Mouse (Mus musculus) myocyte (in vitro differentiated cells): ENCODE results near the gene Magi3. TPM values are rescaled to one million over a fixed set of nuclear protein-coding genes. Genes with fewer than 3 reads are reported as not detected.

Source experiments
- H3K27me3 ChIP-seq: one replicate; pipeline ENCODE4 v1.6.1; 2011; ENCODE audit not compliant: control insufficient read depth, insufficient read depth, insufficient read length
- H3K36me3 ChIP-seq: one replicate; pipeline ENCODE4 v1.6.1; 2011; ENCODE audit not compliant: control insufficient read depth, insufficient read depth
- H3K4me2 ChIP-seq: one replicate; pipeline ENCODE4 v1.6.1; 2011; ENCODE audit warnings: low read depth, control low read depth
- H3K4me3 ChIP-seq: one replicate; pipeline ENCODE4 v1.5.1; 2011; ENCODE audit warnings: mild to moderate bottlenecking, control low read depth, moderate library complexity
- H3K79me2 ChIP-seq: one replicate; pipeline ENCODE4 v1.6.1; 2011; ENCODE audit not compliant: control insufficient read depth, insufficient read depth
- H3ac ChIP-seq: one replicate; pipeline ENCODE4 v1.6.1; 2011; ENCODE audit not compliant: control insufficient read depth, insufficient read length
- CEBPB ChIP-seq: IDR thresholded peaks from 2 replicates; pipeline ENCODE4 v1.6.1; 2011; ENCODE audit warnings: mild to moderate bottlenecking, moderate library complexity; ENCODE audit not compliant: poor library complexity, insufficient read depth, severe bottlenecking
- E2F4 ChIP-seq: IDR thresholded peaks from one replicate; pipeline ENCODE4 v1.6.1; 2011; ENCODE audit warnings: mild to moderate bottlenecking, control low read depth, moderate library complexity; ENCODE audit not compliant: insufficient read depth
- MAX ChIP-seq: IDR thresholded peaks from one replicate; pipeline ENCODE4 v1.6.1; 2011; ENCODE audit warnings: low read depth, mild to moderate bottlenecking, control low read depth
- MYOD1 ChIP-seq, 3 experiments: IDR thresholded peaks; one replicate each; pipeline ENCODE4 v1.6.1; 2011; ENCODE audit warnings: control low read depth in 2 of 3, low read depth in 2 of 3, mild to moderate bottlenecking in 2 of 3, moderate library complexity in 1 of 3; ENCODE audit not compliant: insufficient read length in 2 of 3, control insufficient read depth in 1 of 3
- MYOG ChIP-seq, 3 experiments: IDR thresholded peaks; one replicate each; pipeline ENCODE4 v1.6.1; 2011; ENCODE audit warnings: control low read depth in 2 of 3, low read depth in 2 of 3, mild to moderate bottlenecking in 2 of 3; ENCODE audit not compliant: insufficient read length in 2 of 3, control insufficient read depth in 1 of 3, insufficient read depth in 1 of 3
- POLR2A ChIP-seq: IDR thresholded peaks from one replicate; pipeline ENCODE4 v1.6.1; 2011; ENCODE audit warnings: low read depth, mild to moderate bottlenecking, control low read depth, moderate library complexity; ENCODE audit not compliant: insufficient read length
- POLR2AphosphoS2 ChIP-seq: IDR thresholded peaks from one replicate; pipeline ENCODE4 v1.6.1; 2011; ENCODE audit warnings: low read depth, control low read depth; ENCODE audit not compliant: insufficient read length
- REST ChIP-seq: IDR thresholded peaks from one replicate; pipeline ENCODE4 v1.6.1; 2011; ENCODE audit warnings: mild to moderate bottlenecking, control low read depth, moderate library complexity; ENCODE audit not compliant: insufficient read depth, insufficient read length
- SRF ChIP-seq: IDR thresholded peaks from one replicate; pipeline ENCODE4 v1.6.1; 2011; ENCODE audit warnings: low read depth; ENCODE audit not compliant: control insufficient read depth, insufficient read length
- TCF12 ChIP-seq: IDR thresholded peaks from one replicate; pipeline ENCODE4 v1.6.1; 2011; ENCODE audit warnings: mild to moderate bottlenecking, control low read depth; ENCODE audit not compliant: poor library complexity, insufficient read depth, severe bottlenecking
- TCF3 ChIP-seq: IDR thresholded peaks from one replicate; pipeline ENCODE4 v1.6.1; 2011; ENCODE audit warnings: low read depth, control low read depth; ENCODE audit not compliant: insufficient read length
- USF1 ChIP-seq: IDR thresholded peaks from one replicate; pipeline ENCODE4 v1.6.1; 2011; ENCODE audit warnings: low read depth, mild to moderate bottlenecking, control low read depth, moderate library complexity
- polyA plus RNA-seq: library from polyadenylated mRNA; unstranded; fragments of >200 nt; fragmentation: generic; extraction: Trizol; gene quantifications from one replicate; pipeline ENCODE4 v1.2.1, GENCODE M21; 2012; ENCODE audit warnings: missing spikeins

Gene Magi3
- polyA plus RNA-seq, 1 experiment, result 5.5 TPM

- peaks cover 30% of the 10 kb centered on the region for H3K36me3 ChIP-seq
- H3K4me3 ChIP-seq, result no peak overlapping the region
- no peaks in the 10 kb centered on the region for H3K79me2 ChIP-seq
- no peaks in the 10 kb centered on the region for H3K27me3 ChIP-seq
- TF ChIP-seq SRF (no peak), POLR2AphosphoS2 (no peak), MYOG (IDR thresholded peaks at IDR 0.05; ENCODE audit: control insufficient read depth in 1 of 3, insufficient read depth in 1 of 3, insufficient read length in 2 of 3, low read depth in 2 of 3) (no peak)
- H3K4me2 ChIP-seq, result no peak overlapping the region
- H3ac ChIP-seq, result no peak overlapping the region
Observed at GRCm38 (mm10) chr3:104020101-104020500, 200.1 kb downstream of the Magi3 start.

DNA sequence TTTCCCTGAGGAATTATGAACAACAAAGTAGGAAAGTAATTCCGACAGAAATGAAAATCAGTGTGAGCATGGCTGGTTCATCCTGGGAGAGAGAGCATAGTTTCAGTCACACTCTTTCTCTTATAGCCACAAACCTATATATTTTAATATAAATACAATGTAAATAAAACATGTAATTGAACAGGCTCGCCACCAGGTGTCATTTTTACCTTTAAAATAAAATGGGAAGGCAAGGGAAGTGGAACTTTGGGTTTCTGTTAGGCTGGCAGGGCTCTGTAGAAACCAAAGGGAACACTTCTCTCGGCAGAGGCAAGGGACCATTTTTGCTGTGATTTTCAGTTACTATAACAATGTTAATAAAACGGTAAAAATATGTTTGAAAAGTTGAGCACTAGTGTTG, 200.7 kb downstream of the Magi3 start:
- Histone ChIP-seq H3K79me2 (no peaks in the 10 kb centered on the region), H3ac (no peak overlapping the region), H3K4me2 (no peak overlapping the region), H3K27me3 (no peaks in the 10 kb centered on the region), H3K4me3 (no peak overlapping the region), H3K36me3 (peaks cover 32% of the 10 kb centered on the region)
- no peak for TF ChIP-seq MYOD1 (IDR thresholded peaks at IDR 0.05; ENCODE audit: control insufficient read depth in 1 of 3, insufficient read length in 2 of 3, low read depth in 2 of 3)
- no peak for TF ChIP-seq SRF
- no peak for TF ChIP-seq REST
- TF ChIP-seq CEBPB, result no peak

- Histone ChIP-seq H3K79me2 (no peaks in the 10 kb centered on the region), H3K4me2 (no peak overlapping the region), H3K4me3 (no peak overlapping the region), H3K27me3 (no peaks in the 10 kb centered on the region), H3ac (no peak overlapping the region), H3K36me3 (peaks cover 27% of the 10 kb centered on the region)
- TF ChIP-seq POLR2AphosphoS2 (no peak), SRF (no peak), CEBPB (no peak), USF1 (no peak)
Observed at GRCm38 (mm10) chr3:104017931-104018330, 202.2 kb downstream of the Magi3 start.

DNA sequence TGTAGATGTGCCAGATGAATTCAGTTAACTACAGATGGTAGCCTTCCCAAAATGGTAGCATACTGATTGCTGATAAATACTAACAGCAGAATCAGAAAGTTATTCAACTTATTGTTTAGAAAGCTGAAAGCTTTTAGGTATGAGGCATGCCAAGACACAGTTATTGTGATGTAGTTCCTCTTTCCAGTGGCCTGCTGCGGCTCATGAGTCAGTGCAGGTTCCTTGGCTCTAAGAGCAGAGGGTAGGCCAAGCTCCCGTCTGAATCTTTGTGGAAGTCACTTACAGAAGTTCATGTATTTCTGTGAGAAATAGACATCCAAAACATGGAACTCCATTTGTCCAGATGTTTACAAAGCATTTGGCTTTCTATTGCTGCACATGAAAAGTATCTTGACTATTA, 208.2 kb downstream of the Magi3 start:
- no peaks in the 10 kb centered on the region for H3K27me3 ChIP-seq
- no peaks in the 10 kb centered on the region for H3K79me2 ChIP-seq
- H3ac ChIP-seq, result no peak overlapping the region
- H3K36me3 ChIP-seq, result peaks cover 20% of the 10 kb centered on the region
- no peak overlapping the region for H3K4me3 ChIP-seq
- TF ChIP-seq REST (no peak), TCF3 (no peak), POLR2A (no peak), SRF (no peak), MAX (no peak), E2F4 (no peak), TCF12 (no peak), MYOD1 (IDR thresholded peaks at IDR 0.05; ENCODE audit: control insufficient read depth in 1 of 3, insufficient read length in 2 of 3, low read depth in 2 of 3) (no peak), POLR2AphosphoS2 (no peak), CEBPB (no peak), MYOG (IDR thresholded peaks at IDR 0.05; ENCODE audit: control insufficient read depth in 1 of 3, insufficient read depth in 1 of 3, insufficient read length in 2 of 3, low read depth in 2 of 3) (no peak), USF1 (no peak)
- H3K4me2 ChIP-seq, result no peak overlapping the region

- Histone ChIP-seq H3ac (no peak overlapping the region), H3K27me3 (no peaks in the 10 kb centered on the region), H3K36me3 (peaks cover 24% of the 10 kb centered on the region), H3K79me2 (no peaks in the 10 kb centered on the region), H3K4me2 (no peak overlapping the region), H3K4me3 (no peak overlapping the region)
- TF ChIP-seq MYOD1 (IDR thresholded peaks at IDR 0.05; ENCODE audit: control insufficient read depth in 1 of 3, insufficient read length in 2 of 3, low read depth in 2 of 3) (no peak), USF1 (no peak), POLR2AphosphoS2 (no peak), MYOG (IDR thresholded peaks at IDR 0.05; ENCODE audit: control insufficient read depth in 1 of 3, insufficient read depth in 1 of 3, insufficient read length in 2 of 3, low read depth in 2 of 3) (no peak), E2F4 (no peak), TCF12 (no peak), CEBPB (no peak), REST (no peak), SRF (no peak), TCF3 (no peak), MAX (no peak), POLR2A (no peak)
Observed at GRCm38 (mm10) chr3:104009924-104010662, 210.1 kb downstream of the Magi3 start.
